ENCODE assay signal across 17 mouse cellular contexts in genomic region chr16:34896996-34897395, GRCm38 (mm10).
DNase-seq lines count a peak whose midpoint lies in the region; ATAC-seq and TF ChIP-seq lines count a peak whose summit lies in the region.
"Had no signal": no experiment of that assay in that cellular context is flagged by ENCODE, and none has a peak within 500 bp of the region (broad histone marks: within the 10 kb centered on the region; RNA-seq: fewer than 3 reads in every experiment).

No protein-coding gene starts in this region.

- no peak overlapping the region for H3K4me3 ChIP-seq in intestine, postnatal 0 days (ENCODE audit: low read depth, low read length)
- H3K4me3 ChIP-seq in intestine, embryonic 15.5 days (replicated peaks): no peak overlapping the region
- H3K4me3 ChIP-seq in liver, postnatal 0 days (ENCODE audit: low read depth, low read length): no peak overlapping the region
- no peak overlapping the region for H3K4me3 ChIP-seq in liver, embryonic 11.5 days (ENCODE audit: low read depth, low read length)
- H3K4me3 ChIP-seq: forebrain, embryonic 10.5 days; hindbrain, embryonic 12.5 days; limb, embryonic 15.5 days; midbrain, embryonic 13.5 days had no signal

- peak; percentile 56 for TF ChIP-seq CTCF in intestine, postnatal 0 days (IDR thresholded peaks at IDR 0.05; ENCODE audit: low read depth)
- peak; percentile 36 for TF ChIP-seq CTCF in liver, postnatal 0 days (IDR thresholded peaks at IDR 0.05; ENCODE audit: low read depth)

- H3K27me3 ChIP-seq in intestine, postnatal 0 days (replicated peaks; ENCODE audit: control insufficient read depth, insufficient read depth, low read length): no peaks in the 10 kb centered on the region
- no peaks in the 10 kb centered on the region; the same call in 1 of the 2 replicates for H3K27me3 ChIP-seq in intestine, embryonic 15.5 days (replicated peaks)
- H3K27me3 ChIP-seq in liver, postnatal 0 days (ENCODE audit: insufficient read depth, low read length): no peaks in the 10 kb centered on the region
- H3K27me3 ChIP-seq in liver, embryonic 11.5 days (replicated peaks; ENCODE audit: control insufficient read depth, insufficient read depth, low read length): no peaks in the 10 kb centered on the region
- H3K27me3 ChIP-seq: hindbrain, embryonic 12.5 days; Patski had no signal

- H3K4me2 ChIP-seq in intestine, postnatal 0 days (replicated peaks; ENCODE audit: low read depth): no peak overlapping the region
- no peak overlapping the region for H3K4me2 ChIP-seq in intestine, embryonic 15.5 days (replicated peaks)
- no peak overlapping the region for H3K4me2 ChIP-seq in liver, postnatal 0 days (ENCODE audit: low read depth, low read length)
- no peak overlapping the region for H3K4me2 ChIP-seq in liver, embryonic 11.5 days
- H3K4me2 ChIP-seq: hindbrain, embryonic 12.5 days; limb, embryonic 15.5 days; midbrain, embryonic 13.5 days had no signal

- H3K27ac ChIP-seq in intestine, postnatal 0 days (ENCODE audit: low read depth, low read length): no peak overlapping the region
- no peak overlapping the region for H3K27ac ChIP-seq in intestine, embryonic 15.5 days
- H3K27ac ChIP-seq in liver, postnatal 0 days (ENCODE audit: low read depth): no peak overlapping the region
- no peak overlapping the region for H3K27ac ChIP-seq in liver, embryonic 11.5 days (ENCODE audit: low read depth, low read length)
- H3K27ac ChIP-seq: forebrain, embryonic 10.5 days; hindbrain, embryonic 12.5 days; limb, embryonic 15.5 days; macrophage; midbrain, embryonic 13.5 days had no signal

- TF ChIP-seq EP300 in liver, postnatal 0 days (IDR thresholded peaks at IDR 0.05; ENCODE audit: low read depth): no peak

- ATAC-seq in intestine, postnatal 0 days: no peak
- no peak for ATAC-seq in intestine, embryonic 15.5 days
- ATAC-seq in liver, postnatal 0 days: no peak
- ATAC-seq in liver, embryonic 11.5 days (replicated peaks; ENCODE audit: low FRiP score): no peak
- ATAC-seq: midbrain, embryonic 13.5 days; Patski had no signal

- WGBS in intestine, postnatal 0 days: 64% methylated on average over 3 of the region's 3 CpGs
- 65% methylated on average over 3 of the region's 3 CpGs for WGBS in intestine, embryonic 15.5 days
- 64% methylated on average over 3 of the region's 3 CpGs for WGBS in liver, postnatal 0 days (ENCODE audit: insufficient replicate concordance)
- 67% methylated on average over 3 of the region's 3 CpGs for WGBS in liver, embryonic 11.5 days

- no peak overlapping the region for H3K9ac ChIP-seq in intestine, postnatal 0 days (ENCODE audit: low read depth, low read length)
- H3K9ac ChIP-seq in intestine, embryonic 15.5 days: no peak overlapping the region
- H3K9ac ChIP-seq in liver, postnatal 0 days (replicated peaks): no peak overlapping the region
- H3K9ac ChIP-seq in liver, embryonic 11.5 days (ENCODE audit: low read depth, low read length): no peak overlapping the region
- H3K9ac ChIP-seq: hindbrain, embryonic 12.5 days; limb, embryonic 15.5 days; midbrain, embryonic 13.5 days had no signal

- no peaks in the 10 kb centered on the region for H3K4me1 ChIP-seq in intestine, postnatal 0 days (replicated peaks; ENCODE audit: control insufficient read depth, insufficient read depth, low read length)
- peaks cover 11% of the 10 kb centered on the region for H3K4me1 ChIP-seq in intestine, embryonic 15.5 days (replicated peaks)
- H3K4me1 ChIP-seq in liver, postnatal 0 days (ENCODE audit: insufficient read depth): no peaks in the 10 kb centered on the region
- H3K4me1 ChIP-seq in liver, embryonic 11.5 days (replicated peaks; ENCODE audit: control insufficient read depth, insufficient read depth, low read length): no peaks in the 10 kb centered on the region; the same call in 1 of the 2 replicates

- no peak for DNase-seq in liver, postnatal 0 days
- DNase-seq in liver, embryonic 11.5 days (ENCODE audit: low spot score): no peak
- peak; percentile 33 for DNase-seq in A20 (ENCODE audit: low read depth, low spot score)
- peak; percentile 65 for DNase-seq in adipocyte (ENCODE audit: low spot score)
- no peak for DNase-seq in c-Kit-positive CD71-positive TER-119-positive erythroid progenitor cells, embryonic 14.5 days (ENCODE audit: low spot score)
- DNase-seq: cerebellum, postnatal 36 days; kidney, adult 18-20 months; right cerebral cortex, postnatal 4 days; thymus, adult 2 months had no signal

- no peaks in the 10 kb centered on the region for H3K36me3 ChIP-seq in intestine, postnatal 0 days (ENCODE audit: control insufficient read depth, insufficient read depth)
- no peaks in the 10 kb centered on the region for H3K36me3 ChIP-seq in intestine, embryonic 15.5 days
- H3K36me3 ChIP-seq in liver, postnatal 0 days (replicated peaks; ENCODE audit: insufficient read depth, low read length): no peaks in the 10 kb centered on the region
- no peaks in the 10 kb centered on the region for H3K36me3 ChIP-seq in liver, embryonic 11.5 days (ENCODE audit: control insufficient read depth, insufficient read depth, low read length)
- H3K36me3 ChIP-seq: forebrain, embryonic 10.5 days; hindbrain, embryonic 12.5 days; limb, embryonic 15.5 days; midbrain, embryonic 13.5 days had no signal

- H3K9me3 ChIP-seq in intestine, postnatal 0 days (ENCODE audit: control insufficient read depth): no peaks in the 10 kb centered on the region
- H3K9me3 ChIP-seq in intestine, embryonic 15.5 days: no peaks in the 10 kb centered on the region
- H3K9me3 ChIP-seq in liver, postnatal 0 days (ENCODE audit: low read length): no peaks in the 10 kb centered on the region
- H3K9me3 ChIP-seq in liver, embryonic 11.5 days (ENCODE audit: control insufficient read depth, low read length): no peaks in the 10 kb centered on the region
- H3K9me3 ChIP-seq: forebrain, embryonic 10.5 days; hindbrain, embryonic 12.5 days; limb, embryonic 15.5 days; midbrain, embryonic 13.5 days had no signal

Comparison
In these comparisons a context has a peak if more than half of its experiments do, and no peak if none do; other contexts are left out.
1. DNase-seq: peak in A20 (single experiment) and adipocyte (single experiment); none in liver, postnatal 0 days (single experiment), liver, embryonic 11.5 days (single experiment) and c-Kit-positive CD71-positive TER-119-positive erythroid progenitor cells, embryonic 14.5 days (single experiment).